In the genomic region with DNA sequence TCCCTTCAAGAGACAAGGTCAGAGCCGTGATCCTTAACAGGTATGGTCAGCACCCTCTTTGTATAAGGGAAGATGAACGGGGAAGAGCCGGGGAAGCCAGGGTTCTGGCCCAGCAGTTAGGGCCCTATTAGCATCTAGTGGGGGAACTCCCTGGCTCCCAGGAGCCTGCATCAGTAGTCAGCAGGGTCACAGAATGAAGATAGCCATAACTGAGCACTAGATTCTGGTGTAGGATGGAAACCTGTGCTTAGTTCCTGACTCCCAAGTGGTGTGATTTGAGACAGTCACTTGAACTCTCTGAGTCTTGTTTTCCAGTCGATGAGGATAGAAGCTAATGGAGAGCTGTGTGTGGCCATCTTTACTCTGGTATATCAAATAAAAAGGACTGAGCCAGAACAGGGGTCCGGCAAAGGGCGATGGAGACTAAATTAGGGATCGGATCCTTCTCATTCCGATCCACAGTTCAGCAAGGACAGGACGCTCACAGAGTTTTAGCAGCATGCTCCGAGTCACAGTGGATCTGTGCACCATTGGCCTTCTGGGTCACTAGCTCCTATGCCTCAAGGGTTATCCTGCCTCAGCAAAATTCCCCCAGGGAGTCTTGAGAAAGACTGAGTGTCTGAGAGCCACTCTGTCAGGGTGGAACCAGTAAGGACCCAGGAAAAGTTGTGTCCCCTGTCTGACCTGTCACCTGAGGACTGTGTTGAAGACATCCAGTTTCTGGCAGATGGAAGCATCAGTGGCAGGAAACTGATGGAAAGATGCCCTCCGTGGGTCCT, we compare ENCODE assay signal across 28 mouse cellular contexts. TPM values are rescaled to one million over a fixed set of nuclear protein-coding genes. Genes with fewer than 3 reads are reported as not detected.
DNase-seq lines count a peak whose midpoint lies in the region; ATAC-seq and TF ChIP-seq lines count a peak whose summit lies in the region.
"Had no signal": no experiment of that assay in that cellular context is flagged by ENCODE, and none has a peak within 500 bp of the region (broad histone marks: within the 10 kb centered on the region; RNA-seq: fewer than 3 reads in every experiment).

No protein-coding gene starts in this region.

- no peak for TF ChIP-seq CTCF in liver, postnatal 0 days (IDR thresholded peaks at IDR 0.05; ENCODE audit: low read depth)
- TF ChIP-seq CTCF in Patski (IDR thresholded peaks at IDR 0.05) = no peak

- H3K4me3 ChIP-seq in liver, postnatal 0 days (ENCODE audit: low read depth, low read length) = no peak overlapping the region
- H3K4me3 ChIP-seq: forebrain, embryonic 10.5 days; gastrocnemius, adult 2 months; heart, embryonic 13.5 days had no signal

- WGBS in liver, postnatal 0 days (ENCODE audit: insufficient replicate concordance) = 79% methylated on average over 11 of the region's 11 CpGs

- DNase-seq in liver, postnatal 0 days = no peak
- DNase-seq in liver = no peak
- peak; percentile 22 to 49 for DNase-seq in spleen, postnatal 36 days (ENCODE audit: low spot score in 2 of 2)
- DNase-seq in spleen, postnatal 14 days (ENCODE audit: low spot score in 2 of 2) = no peak
- peak; percentile 54 for DNase-seq in B cell, adult 2 months
- no peak for DNase-seq in Patski (ENCODE audit: low read depth, low spot score)
- DNase-seq in testis, postnatal 10 days (ENCODE audit: low spot score) = no peak
- no peak for DNase-seq in layer of hippocampus, adult 11-12 months (ENCODE audit: low spot score)
- DNase-seq: adrenal gland, adult 8-10 months; adrenal gland, postnatal 25 days; cerebellum, adult 18-20 months; cerebellum, adult 9-10 months; cerebellum, postnatal 14 days; forebrain, postnatal 0 days; gastrocnemius, adult 2 months; gastrocnemius, postnatal 14 days; heart, postnatal 14 days; heart, postnatal 4 days had no signal

- H3K27ac ChIP-seq in liver, postnatal 0 days (ENCODE audit: low read depth) = peak overlapping the region; percentile 48; the same call in 1 of the 2 replicates
- H3K27ac ChIP-seq: forebrain, embryonic 10.5 days; gastrocnemius, adult 2 months; heart, embryonic 13.5 days; hindbrain, embryonic 14.5 days; hindbrain, postnatal 0 days had no signal

- peaks cover 10% of the 10 kb centered on the region for H3K4me1 ChIP-seq in liver, postnatal 0 days (ENCODE audit: insufficient read depth)

- no peak overlapping the region for H3K4me2 ChIP-seq in liver, postnatal 0 days (ENCODE audit: low read depth, low read length)
- H3K4me2 ChIP-seq: heart, embryonic 13.5 days; hindbrain, embryonic 14.5 days had no signal

- H3K9me3 ChIP-seq in liver, postnatal 0 days (ENCODE audit: low read length) = no peaks in the 10 kb centered on the region
- H3K9me3 ChIP-seq: forebrain, embryonic 10.5 days; heart, embryonic 13.5 days had no signal

- CTCF ChIA-PET in Patski (lab: Charles Lee) = interaction anchor here (0.7 kb wide), 1 partner anchor 81 kb away, joined by 3 read pairs; no protein-coding TSS in a partner anchor

- POLR2A ChIA-PET in Patski (lab: Charles Lee) = no interaction called here

- ATAC-seq in liver, postnatal 0 days = no peak
- peak; percentile 10 for ATAC-seq in Patski
- ATAC-seq: forebrain, embryonic 14.5 days; forebrain, postnatal 0 days; hindbrain, postnatal 0 days had no signal

- H3K9ac ChIP-seq in liver, postnatal 0 days (replicated peaks) = no peak overlapping the region
- H3K9ac ChIP-seq: forebrain, postnatal 0 days; heart, embryonic 13.5 days; hindbrain, embryonic 14.5 days had no signal

- in situ Hi-C loops in Patski (cut with MboI; ENCODE audit: low pct_unique_long_range_greater_than_20kb) = loop anchor here (5.0 to 10.0 kb wide), 2 partner anchors 50 to 207 kb away; no protein-coding TSS in a partner anchor

- peaks cover 27% of the 10 kb centered on the region for H3K27me3 ChIP-seq in liver, postnatal 0 days (ENCODE audit: insufficient read depth, low read length)
- no peaks in the 10 kb centered on the region for H3K27me3 ChIP-seq in Patski

- no peaks in the 10 kb centered on the region for H3K36me3 ChIP-seq in liver, postnatal 0 days (replicated peaks; ENCODE audit: insufficient read depth, low read length)
- H3K36me3 ChIP-seq: forebrain, embryonic 10.5 days; heart, embryonic 13.5 days had no signal

- no peak for TF ChIP-seq EP300 in liver, postnatal 0 days (IDR thresholded peaks at IDR 0.05; ENCODE audit: low read depth)

RNA-seq across cellular contexts. Expression of a gene that starts 1.7 kb away (rescaled TPM):
- 6.1 and 6.2 TPM in 2 replicates for polyA plus RNA-seq in liver, postnatal 0 days (2015; fragmentation: Nextera tagmentation; extraction: Ambion mirVana)
- 8.9 TPM for polyA plus RNA-seq in Patski (2021)

RNA-seq across cellular contexts. Expression of a gene that starts 47.2 kb away (rescaled TPM):
- not detected in 2 replicates for polyA plus RNA-seq in liver, postnatal 0 days (2015; fragmentation: Nextera tagmentation; extraction: Ambion mirVana)
- polyA plus RNA-seq in Patski (2021) = not detected
- polyA plus RNA-seq: activated CD4-positive, CD25-positive, alpha-beta regulatory T cell, adult 4 months; embryonic facial prominence, embryonic 11.5 days; forebrain, embryonic 10.5 days; forebrain, postnatal 0 days; frontal cortex, adult 2 months; heart, embryonic 13.5 days; heart, embryonic 16.5 days; hindbrain, embryonic 11.5 days had no signal

Comparison
In these comparisons a context has a peak if more than half of its experiments do, and no peak if none do; other contexts are left out.
1. DNase-seq: peak in spleen, postnatal 36 days (2 of 2) and B cell, adult 2 months (2 of 2); none in liver, postnatal 0 days (single experiment), liver (single experiment), spleen, postnatal 14 days (0 of 2), Patski (single experiment), testis, postnatal 10 days (single experiment) and layer of hippocampus, adult 11-12 months (single experiment).